ENCODE assay signal across 9 mouse cellular contexts in the genomic region with DNA sequence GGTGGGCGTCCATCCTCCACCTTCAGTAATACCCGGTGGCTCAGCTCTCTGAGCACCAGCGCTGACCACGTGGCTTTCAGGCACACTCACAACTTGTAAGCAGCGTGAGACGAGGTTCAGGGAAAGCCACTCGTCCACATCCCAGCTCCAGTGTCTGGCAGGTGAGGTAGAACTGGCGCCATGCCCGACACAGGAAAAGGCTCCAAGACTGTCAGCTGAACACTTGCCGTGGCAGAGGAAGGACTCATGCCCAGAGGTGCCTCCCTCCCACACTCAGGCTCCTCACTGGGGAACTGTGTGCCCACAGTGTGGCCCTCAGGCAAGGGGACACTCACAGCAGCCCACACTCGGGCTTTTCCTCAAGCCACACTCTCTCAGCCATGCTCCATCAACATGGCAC. TPM values are rescaled to one million over a fixed set of nuclear protein-coding genes. Genes with fewer than 3 reads are reported as not detected.
DNase-seq lines count a peak whose midpoint lies in the region; ATAC-seq and TF ChIP-seq lines count a peak whose summit lies in the region.
"Had no signal": no experiment of that assay in that cellular context is flagged by ENCODE, and none has a peak within 500 bp of the region (broad histone marks: within the 10 kb centered on the region; RNA-seq: fewer than 3 reads in every experiment).

No protein-coding gene starts in this region.

- H3K4me1 ChIP-seq in kidney, embryonic 14.5 days (ENCODE audit: control insufficient read depth, insufficient read depth, low read length): peaks cover 55% of the 10 kb centered on the region
- peaks cover 43% of the 10 kb centered on the region for H3K4me1 ChIP-seq in kidney, postnatal 0 days (replicated peaks; ENCODE audit: insufficient read depth, low read length)
- peaks cover 68% of the 10 kb centered on the region for H3K4me1 ChIP-seq in stomach, embryonic 14.5 days (ENCODE audit: control insufficient read depth, insufficient read depth, low read length)
- H3K4me1 ChIP-seq in hindbrain, embryonic 11.5 days (replicated peaks; ENCODE audit: control insufficient read depth, insufficient read depth, low read length): no peaks in the 10 kb centered on the region; the same call in 1 of the 2 replicates
- H3K4me1 ChIP-seq in forebrain, embryonic 15.5 days: peaks cover 22% of the 10 kb centered on the region

- ATAC-seq in kidney, embryonic 14.5 days (ENCODE audit: low FRiP score, low TSS enrichment): no peak
- ATAC-seq in kidney, postnatal 0 days (replicated peaks; ENCODE audit: low FRiP score, low read depth): no peak
- ATAC-seq in stomach, embryonic 14.5 days (ENCODE audit: insufficient number of reproducible peaks, insufficient read depth, low FRiP score, low read depth): no peak
- no peak for ATAC-seq in hindbrain, embryonic 11.5 days (ENCODE audit: low FRiP score)
- ATAC-seq in forebrain, embryonic 15.5 days (replicated peaks): no peak

- intact Hi-C loops in gastrocnemius, postnatal 14 days (cut with DNase I; ENCODE audit: low total_unique reads): no loop called here

- no peak for TF ChIP-seq CTCF in kidney, postnatal 0 days (IDR thresholded peaks at IDR 0.05; ENCODE audit: low read depth)

- no peak overlapping the region for H3K27ac ChIP-seq in kidney, embryonic 14.5 days (ENCODE audit: low read depth, low read length)
- H3K27ac ChIP-seq in kidney, postnatal 0 days: 0 out of 2 replicates have a peak overlapping the region, but pooled peaks have one; percentile 68
- peak overlapping the region; percentile 98 for H3K27ac ChIP-seq in stomach, embryonic 14.5 days (ENCODE audit: low read length)
- H3K27ac ChIP-seq in hindbrain, embryonic 11.5 days (ENCODE audit: low read depth, low read length): no peak overlapping the region; the same call in 1 of the 2 replicates
- no peak overlapping the region for H3K27ac ChIP-seq in forebrain, embryonic 15.5 days (replicated peaks)

- DNase-seq in kidney, adult 11 months: peak; percentile 46
- DNase-seq in gastrocnemius, postnatal 14 days: peak; percentile 21
- DNase-seq in kidney, postnatal 0 days (ENCODE audit: low spot score): no peak
- no peak for DNase-seq in hindbrain, embryonic 11.5 days (ENCODE audit: low spot score)
- no peak for DNase-seq in spleen, adult 12 weeks (ENCODE audit: low spot score)

- no peaks in the 10 kb centered on the region for H3K27me3 ChIP-seq in kidney, embryonic 14.5 days (ENCODE audit: control insufficient read depth, insufficient read depth, low read length)
- no peaks in the 10 kb centered on the region for H3K27me3 ChIP-seq in kidney, postnatal 0 days (ENCODE audit: insufficient read depth, low read length)
- no peaks in the 10 kb centered on the region for H3K27me3 ChIP-seq in stomach, embryonic 14.5 days (ENCODE audit: control insufficient read depth, insufficient read depth, low read length)
- H3K27me3 ChIP-seq in hindbrain, embryonic 11.5 days (ENCODE audit: control insufficient read depth, insufficient read depth, low read length): no peaks in the 10 kb centered on the region
- no peaks in the 10 kb centered on the region for H3K27me3 ChIP-seq in forebrain, embryonic 15.5 days
- H3K27me3 ChIP-seq: limb, embryonic 13.5 days had no signal

- H3K4me2 ChIP-seq in kidney, embryonic 14.5 days (replicated peaks; ENCODE audit: low read depth, low read length): no peak overlapping the region
- H3K4me2 ChIP-seq in kidney, postnatal 0 days (ENCODE audit: low read length): no peak overlapping the region
- H3K4me2 ChIP-seq in stomach, embryonic 14.5 days (replicated peaks; ENCODE audit: low read depth, low read length): no peak overlapping the region
- no peak overlapping the region for H3K4me2 ChIP-seq in hindbrain, embryonic 11.5 days (replicated peaks; ENCODE audit: low read depth, low read length)
- no peak overlapping the region for H3K4me2 ChIP-seq in forebrain, embryonic 15.5 days (replicated peaks)

- WGBS in kidney, embryonic 14.5 days: 74% methylated on average over 11 of the region's 11 CpGs
- 73% methylated on average over 11 of the region's 11 CpGs for WGBS in kidney, postnatal 0 days
- WGBS in stomach, embryonic 14.5 days: 67% methylated on average over 11 of the region's 11 CpGs
- WGBS in hindbrain, embryonic 11.5 days: 80% methylated on average over 11 of the region's 11 CpGs
- 61% methylated on average over 11 of the region's 11 CpGs for WGBS in forebrain, embryonic 15.5 days

- no peak overlapping the region for H3K4me3 ChIP-seq in kidney, embryonic 14.5 days (ENCODE audit: low read length)
- no peak overlapping the region for H3K4me3 ChIP-seq in kidney, postnatal 0 days (replicated peaks; ENCODE audit: low read depth, low read length)
- H3K4me3 ChIP-seq in stomach, embryonic 14.5 days (ENCODE audit: low read depth, low read length): no peak overlapping the region
- H3K4me3 ChIP-seq in hindbrain, embryonic 11.5 days (ENCODE audit: low read depth, low read length): no peak overlapping the region
- H3K4me3 ChIP-seq in forebrain, embryonic 15.5 days: no peak overlapping the region
- H3K4me3 ChIP-seq: limb, embryonic 13.5 days had no signal

- no peak overlapping the region for H3K9ac ChIP-seq in kidney, embryonic 14.5 days (ENCODE audit: low read depth, low read length)
- H3K9ac ChIP-seq in kidney, postnatal 0 days (ENCODE audit: low read depth, low read length): no peak overlapping the region
- no peak overlapping the region for H3K9ac ChIP-seq in stomach, embryonic 14.5 days (replicated peaks; ENCODE audit: low read depth, low read length)
- no peak overlapping the region for H3K9ac ChIP-seq in hindbrain, embryonic 11.5 days (ENCODE audit: low read depth, low read length)
- H3K9ac ChIP-seq in forebrain, embryonic 15.5 days (replicated peaks): no peak overlapping the region
- H3K9ac ChIP-seq: limb, embryonic 13.5 days had no signal

- H3K36me3 ChIP-seq in kidney, embryonic 14.5 days (ENCODE audit: control insufficient read depth, insufficient read depth, low read length): peaks cover 55% of the 10 kb centered on the region
- peaks cover 34% of the 10 kb centered on the region; the same call in 1 of the 2 replicates for H3K36me3 ChIP-seq in kidney, postnatal 0 days (ENCODE audit: insufficient read depth, low read length)
- H3K36me3 ChIP-seq in stomach, embryonic 14.5 days (ENCODE audit: control insufficient read depth, insufficient read depth, low read length): peaks cover 52% of the 10 kb centered on the region
- peaks cover 14% of the 10 kb centered on the region; the same call in 1 of the 2 replicates for H3K36me3 ChIP-seq in hindbrain, embryonic 11.5 days (ENCODE audit: control insufficient read depth, insufficient read depth, low read length)
- H3K36me3 ChIP-seq in forebrain, embryonic 15.5 days: peaks cover 54% of the 10 kb centered on the region

- no peaks in the 10 kb centered on the region for H3K9me3 ChIP-seq in kidney, embryonic 14.5 days (ENCODE audit: control insufficient read depth, low read length)
- H3K9me3 ChIP-seq in kidney, postnatal 0 days (replicated peaks; ENCODE audit: low read length): no peaks in the 10 kb centered on the region
- H3K9me3 ChIP-seq in stomach, embryonic 14.5 days (ENCODE audit: control insufficient read depth, low read depth, low read length): no peaks in the 10 kb centered on the region
- H3K9me3 ChIP-seq in hindbrain, embryonic 11.5 days (ENCODE audit: control insufficient read depth, low read length): no peaks in the 10 kb centered on the region
- no peaks in the 10 kb centered on the region for H3K9me3 ChIP-seq in forebrain, embryonic 15.5 days
- H3K9me3 ChIP-seq: limb, embryonic 13.5 days had no signal

RNA-seq across cellular contexts. Expression of a gene that starts 7.1 kb away (rescaled TPM):
- 50.7 and 86.2 TPM in 2 replicates for polyA plus RNA-seq in kidney, embryonic 14.5 days (2014; fragmentation: Nextera tagmentation; extraction: Ambion mirVana)
- total RNA-seq in gastrocnemius, postnatal 14 days (2021): 10 to 100 TPM; 24.2 to 25.0 TPM
- polyA plus RNA-seq in kidney, postnatal 0 days (2015; fragmentation: Nextera tagmentation; extraction: Ambion mirVana): 80.5 and 89.7 TPM in 2 replicates
- polyA plus RNA-seq in stomach, embryonic 14.5 days (2014; fragmentation: Nextera tagmentation; extraction: Ambion mirVana): 111 and 125 TPM in 2 replicates
- 104 and 115 TPM in 2 replicates for polyA plus RNA-seq in hindbrain, embryonic 11.5 days (2014; fragmentation: Nextera tagmentation; extraction: Ambion mirVana)
- polyA plus RNA-seq in forebrain, embryonic 15.5 days (2015; fragmentation: Nextera tagmentation; extraction: Ambion mirVana): 85.7 and 89.3 TPM in 2 replicates

RNA-seq across cellular contexts. Expression of a gene that starts 7.2 kb away (rescaled TPM):
- 30.5 and 55.2 TPM in 2 replicates for polyA plus RNA-seq in kidney, embryonic 14.5 days (2014; fragmentation: Nextera tagmentation; extraction: Ambion mirVana)
- 10 to 100 TPM; 64.7 to 67.5 TPM for total RNA-seq in gastrocnemius, postnatal 14 days (2021)
- polyA plus RNA-seq in kidney, postnatal 0 days (2015; fragmentation: Nextera tagmentation; extraction: Ambion mirVana): 28.6 and 30.8 TPM in 2 replicates
- polyA plus RNA-seq in stomach, embryonic 14.5 days (2014; fragmentation: Nextera tagmentation; extraction: Ambion mirVana): 46.3 and 51.6 TPM in 2 replicates
- 37.3 and 48.0 TPM in 2 replicates for polyA plus RNA-seq in hindbrain, embryonic 11.5 days (2014; fragmentation: Nextera tagmentation; extraction: Ambion mirVana)
- polyA plus RNA-seq in forebrain, embryonic 15.5 days (2015; fragmentation: Nextera tagmentation; extraction: Ambion mirVana): 40.9 and 41.3 TPM in 2 replicates

Comparison
In these comparisons a context has a peak if more than half of its experiments do, and no peak if none do; other contexts are left out.
1. DNase-seq: peak in kidney, adult 11 months (single experiment) and gastrocnemius, postnatal 14 days (single experiment); none in kidney, postnatal 0 days (single experiment), hindbrain, embryonic 11.5 days (single experiment) and spleen, adult 12 weeks (single experiment).
2. H3K27ac ChIP-seq: peak in kidney, postnatal 0 days (single experiment) and stomach, embryonic 14.5 days (single experiment); none in kidney, embryonic 14.5 days (single experiment), hindbrain, embryonic 11.5 days (single experiment) and forebrain, embryonic 15.5 days (single experiment).